1 mouse cellular context compared by ENCODE assay signal in the genomic region with DNA sequence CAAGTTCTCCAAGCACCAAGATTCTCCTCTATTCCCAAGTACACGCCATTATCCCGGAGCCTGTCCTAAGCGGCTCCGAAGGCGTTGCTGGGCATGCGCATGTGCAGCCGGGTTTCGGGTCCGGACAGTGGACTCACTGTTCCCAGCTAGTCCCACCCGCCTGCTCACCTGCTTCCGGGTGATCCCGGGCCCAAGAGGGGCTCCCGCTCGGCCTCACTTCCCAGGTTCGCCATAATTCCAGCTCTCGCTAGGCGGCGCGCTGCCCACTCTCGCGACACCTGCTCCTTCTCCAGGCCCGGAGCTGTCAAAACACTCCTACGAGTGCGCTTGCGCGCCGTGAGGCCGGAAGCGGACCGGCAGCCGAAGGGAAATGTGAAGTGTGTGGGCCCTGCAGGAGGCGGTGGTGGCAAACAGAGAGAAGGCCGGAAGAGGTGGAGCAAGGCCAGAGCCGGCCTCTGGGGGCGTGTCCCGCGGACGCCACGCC.
A peak's percentile ranks its signal among the peaks of the same experiment; 100 is the strongest.
TF ChIP-seq lines count a peak whose summit lies in the region.

TSS of gene Mfsd8 (minus strand) at position 414 of the 484 bp plus-strand sequence.

TF ChIP-seq in CH12.LX, 34 proteins besides CTCF, POLR2A, EP300 and RAD21 (continued from another document):
- TF ChIP-seq BHLHE40 (IDR thresholded peaks at IDR 0.05; ENCODE audit: low read depth, low read length) (peak; percentile 43; the same call in 1 of the 2 replicates), SIN3A (IDR thresholded peaks at IDR 0.05; ENCODE audit: low read length) (peak; percentile 75; the same call in 1 of the 2 replicates)
